12 mouse cellular contexts compared by ENCODE assay signal in the genomic region with DNA sequence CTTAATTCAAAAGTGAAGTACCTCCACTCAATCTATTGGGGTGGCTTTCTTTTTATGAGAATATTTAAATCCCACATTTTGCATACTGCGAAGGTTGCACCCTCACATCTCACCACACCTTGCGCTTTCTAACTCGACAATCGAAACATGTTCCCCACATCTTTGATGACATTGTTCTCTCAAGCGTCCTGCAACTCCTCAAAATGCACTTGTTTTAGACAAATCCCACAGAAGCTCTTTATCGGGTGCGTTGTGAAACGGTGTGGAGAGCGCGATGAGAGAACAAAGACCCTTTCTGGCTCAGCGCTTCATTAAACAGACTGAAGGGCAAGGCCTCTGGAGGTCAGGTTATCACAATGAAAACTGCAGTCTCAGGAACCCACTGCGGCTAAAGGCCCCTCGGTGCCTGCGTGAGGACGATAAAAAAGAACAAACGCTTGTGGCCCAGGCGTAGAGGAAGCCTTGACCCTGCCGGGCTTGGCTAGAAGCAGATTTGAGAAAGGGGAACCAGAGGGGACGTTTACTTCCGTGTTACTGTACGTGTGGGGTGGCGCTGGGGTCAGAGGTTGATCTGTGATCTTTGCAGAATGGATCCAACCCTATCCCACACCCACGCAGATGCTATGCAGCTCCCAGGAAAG.
DNase-seq lines count a peak whose midpoint lies in the region; ATAC-seq lines count a peak whose summit lies in the region.
"Had no signal": no experiment of that assay in that cellular context is flagged by ENCODE, and none has a peak within 500 bp of the region (broad histone marks: within the 10 kb centered on the region; RNA-seq: fewer than 3 reads in every experiment).

No protein-coding gene starts in this region.

- peak overlapping the region; percentile 50 for H3K9ac ChIP-seq in hindbrain, embryonic 14.5 days
- H3K9ac ChIP-seq: lung, embryonic 15.5 days had no signal

- ATAC-seq in hindbrain, embryonic 14.5 days (ENCODE audit: low FRiP score): peak; percentile 32; the same call in 1 of the 2 replicates
- ATAC-seq: Patski had no signal

- 5% methylated on average over 23 of the region's 23 CpGs for WGBS in hindbrain, embryonic 14.5 days

- H3K4me1 ChIP-seq in hindbrain, embryonic 14.5 days (replicated peaks; ENCODE audit: control insufficient read depth, insufficient read depth, low read length): peaks cover 32% of the 10 kb centered on the region

- peak; percentile 10 for DNase-seq in ZHBTc4 (ENCODE audit: low read depth, low spot score)
- peak; percentile 71 for DNase-seq in embryo, embryonic 11 days
- no peak for DNase-seq in hindbrain, embryonic 14.5 days (ENCODE audit: low spot score)
- peak; percentile 60 for DNase-seq in mesoderm, embryonic 11.5 days (ENCODE audit: low read depth, low spot score)
- no peak for DNase-seq in right cerebral cortex, adult 18-20 months
- no peak for DNase-seq in gastrocnemius, postnatal 4 days (ENCODE audit: low spot score in 2 of 2)
- DNase-seq in urinary bladder, postnatal 10 days (ENCODE audit: low spot score): no peak
- no peak for DNase-seq in lung, postnatal 10 days
- DNase-seq: kidney, adult 2 months; right cerebral cortex, postnatal 4 days had no signal

- 0 out of 2 replicates have a peak overlapping the region, but pooled peaks have one; percentile 15 for H3K4me2 ChIP-seq in hindbrain, embryonic 14.5 days (replicated peaks)
- H3K4me2 ChIP-seq: lung, embryonic 15.5 days had no signal

- no peak overlapping the region for H3K4me3 ChIP-seq in hindbrain, embryonic 14.5 days (replicated peaks; ENCODE audit: low read length)
- H3K4me3 ChIP-seq: lung, embryonic 15.5 days had no signal

- H3K27ac ChIP-seq in hindbrain, embryonic 14.5 days: 0 out of 2 replicates have a peak overlapping the region, but pooled peaks have one; percentile 4
- H3K27ac ChIP-seq: lung, embryonic 15.5 days had no signal

- H3K27me3 ChIP-seq in hindbrain, embryonic 14.5 days (ENCODE audit: control insufficient read depth, insufficient read depth, low read length): no peaks in the 10 kb centered on the region
- H3K27me3 ChIP-seq: lung, embryonic 15.5 days; Patski had no signal

- no peaks in the 10 kb centered on the region for H3K36me3 ChIP-seq in hindbrain, embryonic 14.5 days (replicated peaks; ENCODE audit: control insufficient read depth, insufficient read depth)
- H3K36me3 ChIP-seq: lung, embryonic 15.5 days had no signal

- H3K9me3 ChIP-seq in hindbrain, embryonic 14.5 days (ENCODE audit: control insufficient read depth, low read length): no peaks in the 10 kb centered on the region
- H3K9me3 ChIP-seq: lung, embryonic 15.5 days had no signal

Comparison
In these comparisons a context has a peak if more than half of its experiments do, and no peak if none do; other contexts are left out.
1. DNase-seq: peak in ZHBTc4 (single experiment), embryo, embryonic 11 days (single experiment) and mesoderm, embryonic 11.5 days (single experiment); none in hindbrain, embryonic 14.5 days (single experiment), right cerebral cortex, adult 18-20 months (single experiment), gastrocnemius, postnatal 4 days (0 of 2), urinary bladder, postnatal 10 days (single experiment) and lung, postnatal 10 days (single experiment).